Mouse (Mus musculus) granulocyte monocyte progenitor cell, adult 5-6 weeks (primary cell): Measurements from ENCODE around the gene Bahd1. TPM values are rescaled to one million over a fixed set of nuclear protein-coding genes. Genes with fewer than 3 reads are reported as not detected.

ENCODE experiments used
- ATAC-seq: replicated peaks from 2 replicates; pipeline ENCODE4 v1.8.0; 2016; ENCODE audit warnings: mild to moderate bottlenecking, moderate TSS enrichment, inconsistent platforms; ENCODE audit not compliant: poor library complexity, severe bottlenecking
- total RNA-seq, 2 experiments: library from RNA; stranded (forward) in 1 of 2; stranded (reverse) in 1 of 2; fragments of 200-712, 200-1000 nt in 1 of 2; fragments of >200 nt in 1 of 2; fragmentation: Nextera tagmentation in 1 of 2; gene quantifications; 2 replicates each; pipeline ENCODE4 v1.2.3; 2014 to 2017

The Bahd1 gene
- total RNA-seq, 2 experiments from 2014 or later: 4.6 to 10.1 TPM

- ATAC-seq: no peak
Observed at GRCm38 (mm10) chr2:118897392-118897791, 2.8 kb upstream of the Bahd1 start.

DNA sequence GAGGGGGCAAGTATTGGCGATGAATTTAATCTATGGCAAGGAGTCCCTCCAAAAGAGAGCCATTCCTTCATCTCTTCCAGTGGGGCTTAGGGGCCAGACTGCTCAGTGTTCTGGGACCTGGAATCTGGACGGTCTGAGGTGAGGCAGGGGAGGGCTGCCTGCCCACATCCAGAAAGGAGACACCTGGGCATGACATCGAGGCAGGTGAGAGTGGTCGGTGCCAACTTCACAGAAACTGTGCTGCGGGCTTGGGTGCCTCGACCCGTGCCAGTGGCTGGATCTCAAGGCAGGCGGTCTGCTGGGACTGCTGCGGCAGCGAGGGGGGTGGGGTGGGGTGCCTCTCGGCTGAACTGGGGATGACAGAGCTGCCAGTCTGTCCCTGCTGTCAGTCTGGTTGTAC is 2.4 kb upstream of the Bahd1 start:
- ATAC-seq: no peak

GRCm38 (mm10) chr2:118898771-118899170 is 1.4 kb upstream of the Bahd1 start:
- ATAC-seq: no peak

DNA sequence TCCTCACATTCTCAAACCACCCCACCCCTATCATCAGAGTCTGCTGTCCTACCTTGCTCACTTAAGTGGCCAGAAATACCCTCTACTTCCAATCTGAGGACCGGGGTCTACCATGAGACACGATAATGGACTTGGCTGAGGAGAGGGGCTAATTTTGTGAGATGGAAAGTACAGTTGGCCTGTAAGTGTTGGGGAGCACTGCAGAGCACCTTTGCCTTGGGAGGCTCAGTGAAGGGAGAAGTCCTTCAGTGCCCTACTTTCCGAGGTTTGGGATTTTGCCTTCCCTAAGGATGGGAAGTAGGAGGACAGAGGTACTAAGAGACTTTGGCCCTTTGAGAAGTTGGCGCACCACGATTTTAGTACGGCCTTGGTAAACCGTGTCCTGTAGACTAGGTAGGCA is 871 bp upstream of the Bahd1 start:
- ATAC-seq: no peak

DNA sequence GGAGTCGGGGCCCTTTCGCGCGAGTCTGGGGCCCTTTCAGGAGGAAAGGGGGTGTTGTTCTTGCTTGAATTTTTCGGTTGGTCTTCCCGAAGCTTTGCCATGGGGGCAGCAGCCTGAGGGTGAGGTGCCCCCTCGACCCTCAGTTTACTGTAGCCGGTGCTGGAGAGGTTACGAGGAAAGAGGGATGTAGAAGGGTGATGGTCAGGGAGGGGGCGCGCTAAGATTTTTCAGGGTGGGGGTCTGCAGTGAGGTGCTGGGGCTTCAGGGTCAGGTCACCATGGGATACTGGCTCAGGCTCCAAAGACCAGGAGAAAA is 606 bp downstream of the Bahd1 start:
- ATAC-seq: no peak

DNA sequence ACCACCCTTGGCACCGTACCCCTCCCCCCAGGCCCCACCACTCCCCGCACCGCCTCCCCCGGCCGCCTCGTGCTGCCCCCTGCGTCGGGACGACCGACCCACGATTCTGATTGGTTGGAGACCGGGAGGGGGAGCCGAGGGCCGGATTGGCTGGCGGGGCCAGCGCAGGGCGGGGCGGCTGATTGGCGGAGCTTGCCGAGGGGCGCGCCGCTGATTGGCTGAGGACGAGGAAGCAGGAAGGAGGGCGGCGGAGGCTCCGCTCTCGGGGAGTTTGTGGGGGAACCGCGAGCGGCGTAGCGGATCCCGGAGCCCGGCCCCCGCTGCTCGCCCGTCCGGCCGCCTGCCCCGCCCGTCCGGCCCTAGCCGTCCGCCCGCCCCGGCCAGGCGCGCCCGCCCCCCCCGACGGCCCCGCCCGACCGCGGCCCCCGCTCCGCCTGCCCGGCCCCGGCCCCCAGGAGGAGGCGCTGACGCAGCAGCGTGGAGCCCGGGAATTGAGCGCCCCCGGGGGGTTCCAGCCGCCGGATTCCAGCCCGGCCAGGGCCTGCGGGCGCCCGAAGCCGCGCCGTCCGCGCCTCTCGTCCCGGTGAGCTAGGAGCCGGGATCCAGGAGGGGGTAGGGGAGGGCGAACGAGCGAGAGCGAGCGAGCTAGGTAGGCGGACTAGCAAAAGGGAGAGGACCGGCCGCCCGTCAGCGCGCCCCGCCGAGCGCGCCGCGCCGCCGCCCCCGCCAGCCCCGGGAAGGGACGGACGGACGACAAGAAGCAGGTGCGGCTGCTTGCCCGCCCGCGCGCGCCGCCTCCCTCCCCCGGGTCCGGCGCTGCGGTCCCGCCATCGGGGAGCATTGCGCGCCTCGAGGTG is 1.2 kb downstream of the Bahd1 start:
- peak; percentile 69 for ATAC-seq

GRCm38 (mm10) chr2:118902051-118903025 is 2.2 kb downstream of the Bahd1 start:
- peak; percentile 10 for ATAC-seq

GRCm38 (mm10) chr2:118903333-118903741 is 3.2 kb downstream of the Bahd1 start:
- no peak for ATAC-seq

DNA sequence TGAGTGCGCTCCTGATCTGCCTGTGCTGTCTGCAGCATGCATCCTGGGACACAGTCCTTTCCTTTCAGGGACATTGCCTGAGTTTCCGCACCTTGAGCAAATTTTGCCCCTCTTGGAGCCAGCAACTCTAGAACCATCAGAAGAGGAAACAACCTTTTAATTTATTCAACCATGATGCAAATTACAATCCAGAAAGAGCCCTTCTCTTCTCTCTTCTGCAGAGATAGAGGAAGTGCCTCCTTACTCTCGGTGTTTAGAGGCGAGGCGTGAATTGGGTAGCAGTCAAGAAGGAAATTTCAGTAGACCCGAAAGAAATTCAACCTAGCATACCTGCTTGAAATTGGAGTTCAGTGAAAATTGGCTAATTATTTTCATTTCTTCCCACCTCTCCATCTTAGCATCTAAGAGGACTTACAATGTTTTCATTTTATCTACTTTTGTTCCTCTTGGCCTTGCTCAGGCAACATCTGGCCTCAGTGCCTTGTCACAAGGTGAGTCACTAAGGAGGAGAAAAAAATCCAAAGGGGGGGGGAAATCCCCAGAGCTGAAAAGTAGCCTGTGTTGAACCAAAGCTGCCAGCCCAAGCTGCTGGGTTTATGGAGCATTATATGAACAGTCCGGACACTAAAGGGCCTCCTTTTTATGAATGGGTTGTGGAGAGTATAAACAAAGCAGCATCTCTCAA is 5.4 kb downstream of the Bahd1 start:
- ATAC-seq: peak; percentile 34

GRCm38 (mm10) chr2:118906118-118906492 is 5.9 kb downstream of the Bahd1 start:
- ATAC-seq: no peak

DNA sequence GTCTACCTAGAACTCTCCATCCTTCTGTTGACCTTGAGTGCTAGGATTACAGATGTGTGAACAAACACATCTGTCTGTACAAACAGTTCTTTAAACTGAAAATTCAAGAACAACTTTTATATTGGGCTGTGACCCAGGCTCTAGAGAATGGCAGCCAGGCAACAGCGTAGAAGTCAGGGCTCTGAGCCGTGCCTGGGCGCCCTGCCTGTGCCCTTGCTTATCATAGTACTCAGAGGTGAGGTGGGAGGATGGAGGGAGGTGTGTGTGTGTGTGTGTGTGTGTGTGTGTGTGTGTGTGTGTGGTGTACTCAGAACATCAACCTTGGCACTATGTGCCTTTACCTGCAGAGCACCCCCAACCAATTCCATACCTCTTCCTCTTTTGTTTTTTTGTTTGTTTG is 7.6 kb downstream of the Bahd1 start:
- no peak for ATAC-seq

GRCm38 (mm10) chr2:118909151-118909550 is 9.0 kb downstream of the Bahd1 start:
- ATAC-seq: no peak

- ATAC-seq: no peak
Observed at GRCm38 (mm10) chr2:118910605-118911278, 10.6 kb downstream of the Bahd1 start.

GRCm38 (mm10) chr2:118912706-118913105 is 12.5 kb downstream of the Bahd1 start:
- ATAC-seq: no peak

- ATAC-seq: no peak
Observed at GRCm38 (mm10) chr2:118913551-118914276, 13.5 kb downstream of the Bahd1 start.

DNA sequence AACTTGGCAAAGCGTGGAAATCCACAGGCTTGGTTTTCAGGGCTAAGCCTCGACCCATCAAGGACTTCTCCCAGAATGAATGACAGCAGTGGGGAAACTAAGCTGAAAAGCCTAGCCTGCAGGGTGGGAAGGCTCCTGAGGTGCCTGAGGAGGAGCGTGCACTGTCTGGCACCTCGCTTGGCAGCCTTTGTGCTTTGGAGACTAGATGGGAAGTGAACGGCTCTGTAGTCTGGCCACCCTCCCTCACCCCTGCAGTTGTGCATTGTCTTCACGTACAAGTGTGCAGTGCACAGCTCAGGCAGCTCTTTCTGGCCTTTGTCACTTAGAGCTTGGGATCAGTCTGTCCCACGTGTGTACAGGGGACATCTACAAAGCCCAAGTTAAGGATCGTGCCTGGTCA is 14.5 kb downstream of the Bahd1 start:
- no peak for ATAC-seq

DNA sequence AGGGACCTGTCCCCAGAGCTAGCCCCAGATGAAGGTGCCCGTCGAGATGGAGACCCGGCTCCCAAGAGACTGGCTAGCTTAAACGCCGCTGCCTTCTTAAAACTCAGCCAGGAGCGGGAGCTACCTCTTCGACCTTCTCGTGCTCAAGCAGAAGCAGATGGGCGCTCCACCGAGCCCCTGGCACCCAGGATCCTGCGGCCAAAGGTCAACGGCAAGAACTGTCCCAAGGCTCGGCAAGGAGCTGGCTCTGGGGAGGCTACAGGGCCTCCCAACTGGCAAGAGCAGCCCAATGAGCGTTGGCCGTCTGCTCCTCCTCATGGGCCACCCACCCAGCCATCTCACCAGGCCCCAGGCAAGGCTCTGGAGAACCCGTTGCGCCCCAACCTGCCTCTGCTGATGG is 16.3 kb downstream of the Bahd1 start:
- ATAC-seq: no peak

GRCm38 (mm10) chr2:118918543-118918942 is 18.4 kb downstream of the Bahd1 start:
- ATAC-seq: no peak

GRCm38 (mm10) chr2:118920428-118920827 is 20.3 kb downstream of the Bahd1 start:
- ATAC-seq: no peak

GRCm38 (mm10) chr2:118925952-118926351 is 25.8 kb downstream of the Bahd1 start:
- ATAC-seq: no peak
